Mouse (Mus musculus): ENCODE data around the gene Nob1. TPM values are rescaled to one million over a fixed set of nuclear protein-coding genes. Genes with fewer than 3 reads are reported as not detected.

Gene Nob1
- polyA plus RNA-seq (2012; rRNA removed): 23.2 and 24.2 TPM in 2 replicates

GRCm38 (mm10) chr8:107424597-107425229 lies at the start of gene Nob1:
Gene Nob1, minus strand, starts transcription at chr8:107425051.

GRCm38 (mm10) chr8:107435962-107436831 lies 11.3 kb upstream of the Nob1 start, which contains the start of gene Wwp2:
Gene Wwp2, plus strand, starts transcription at chr8:107436365.

DNA sequence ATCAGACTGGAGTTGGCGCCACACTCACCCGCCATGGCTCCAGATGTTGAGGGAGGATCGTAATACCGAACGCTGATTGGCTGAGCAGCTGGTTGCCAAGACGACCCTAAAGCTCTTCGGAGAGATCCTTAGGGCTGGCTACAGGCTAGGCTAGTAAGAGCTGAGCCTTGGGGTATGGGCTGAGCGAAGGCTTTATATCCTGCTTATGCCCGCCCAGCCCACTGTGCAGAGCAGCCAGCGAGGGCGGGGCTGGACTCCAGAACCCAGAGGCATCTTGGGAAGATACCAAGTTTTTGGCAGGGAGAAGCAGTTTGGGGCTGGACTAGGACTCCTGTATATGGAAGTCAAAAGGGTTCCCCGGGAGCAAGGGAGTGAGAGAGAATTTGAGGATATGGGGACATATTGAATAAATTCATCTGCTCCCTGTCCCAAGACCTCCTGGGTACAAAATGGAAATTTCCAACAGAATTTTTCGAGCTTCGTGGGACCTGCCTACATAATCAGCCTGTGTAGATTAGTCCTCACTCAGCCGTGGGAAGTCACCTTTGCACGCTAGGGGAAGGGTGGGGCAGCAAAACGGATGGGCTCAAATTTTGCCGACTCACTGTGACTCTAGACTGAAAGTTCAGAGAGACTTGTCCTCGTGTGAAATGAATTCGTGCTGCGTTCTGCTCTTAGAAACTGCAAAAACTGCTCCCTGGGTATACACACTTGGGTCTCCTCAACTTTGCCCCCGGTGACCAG lies 21.6 kb downstream of the Nob1 start, which contains the start of gene Nqo1:
Nqo1 (minus strand) TSS at position 169 of the 744 bp plus-strand sequence.

Other genes starting within 250 kb of the Nob1 start
- 6.9 and 8.4 TPM in 2 replicates for gene Nfat5, start 131.6 kb downstream of the Nob1 start, polyA plus RNA-seq (2012; rRNA removed)
- 4.0 and 5.7 TPM in 2 replicates for gene Nqo1, start 21.8 kb downstream of the Nob1 start, polyA plus RNA-seq (2012; rRNA removed)
- gene Wwp2, start 11.3 kb upstream of the Nob1 start, polyA plus RNA-seq (2012; rRNA removed): 12.4 and 13.8 TPM in 2 replicates
- 52.2 and 58.3 TPM in 2 replicates for gene Psmd7, start 163.4 kb upstream of the Nob1 start, polyA plus RNA-seq (2012; rRNA removed)

All from liver, embryonic 18 days (tissue).